Mouse (Mus musculus): Measurements from ENCODE around the gene Ptprm. TPM values are rescaled to one million over a fixed set of nuclear protein-coding genes. Genes with fewer than 3 reads are reported as not detected.

Ptprm gene
- polyA plus RNA-seq (2014; fragmentation: Nextera tagmentation; extraction: Ambion mirVana), result 19.5 and 20.4 TPM in 2 replicates

GRCm38 (mm10) chr17:67354451-67355011 is at the start of gene Ptprm:
Gene Ptprm (minus strand): TSS chr17:67354457.
- WGBS, result under 1% methylated on average over 70 of the region's 73 CpGs
- H3K9me3 ChIP-seq (ENCODE audit: control insufficient read depth, low read length), result 0 out of 2 replicates have a peak, but pooled peaks cover 2% of the 10 kb centered on the region
- H3K27me3 ChIP-seq (ENCODE audit: control insufficient read depth, insufficient read depth, low read length), result no peaks in the 10 kb centered on the region
- peaks cover 3 to 7% of the 10 kb centered on the region in 2 experiments; a peak in 2 of 4 replicates for H3K4me1 ChIP-seq (ENCODE audit: control insufficient read depth in 2 of 2, insufficient read depth in 2 of 2, low read length in 2 of 2)
- no peaks in the 10 kb centered on the region for H3K36me3 ChIP-seq (ENCODE audit: control insufficient read depth, insufficient read depth, low read length)
- H3K27ac ChIP-seq (replicated peaks in 1 of 2; ENCODE audit: control insufficient read depth in 1 of 2, insufficient read depth in 1 of 2, low read depth in 2 of 2, low read length in 2 of 2), result peak within 1 kb of the TSS; percentile 75 to 77
- peak within 1 kb of the TSS; percentile 89 for H3K9ac ChIP-seq (ENCODE audit: low read length)
- peak within 1 kb of the TSS; percentile 84 to 90 for H3K4me3 ChIP-seq (ENCODE audit: control insufficient read depth in 1 of 2, insufficient read depth in 1 of 2, low read depth in 1 of 2, low read length in 2 of 2)
- H3K4me2 ChIP-seq (ENCODE audit: low read length), result peak within 1 kb of the TSS; percentile 91
- peak; percentile 87 for ATAC-seq (ENCODE audit: insufficient number of reproducible peaks, insufficient read depth, low FRiP score, low read depth)

GRCm38 (mm10) chr17:67396205-67396604 is 41.9 kb upstream of the Ptprm start:
- H3K4me1 ChIP-seq (ENCODE audit: control insufficient read depth in 2 of 2, insufficient read depth in 2 of 2, low read length in 2 of 2), result no peaks in the 10 kb centered on the region
- H3K27me3 ChIP-seq (ENCODE audit: control insufficient read depth, insufficient read depth, low read length), result no peaks in the 10 kb centered on the region
- ATAC-seq (ENCODE audit: insufficient number of reproducible peaks, insufficient read depth, low FRiP score, low read depth), result no peak
- no peak overlapping the region for H3K9ac ChIP-seq (ENCODE audit: low read length)
- no peak overlapping the region for H3K27ac ChIP-seq (replicated peaks in 1 of 2; ENCODE audit: control insufficient read depth in 1 of 2, insufficient read depth in 1 of 2, low read depth in 2 of 2, low read length in 2 of 2)
- 80% methylated on average over 2 of the region's 2 CpGs for WGBS
- H3K36me3 ChIP-seq (ENCODE audit: control insufficient read depth, insufficient read depth, low read length), result no peaks in the 10 kb centered on the region
- no peak overlapping the region for H3K4me3 ChIP-seq (ENCODE audit: control insufficient read depth in 1 of 2, insufficient read depth in 1 of 2, low read depth in 1 of 2, low read length in 2 of 2)
- H3K9me3 ChIP-seq (ENCODE audit: control insufficient read depth, low read length), result no peaks in the 10 kb centered on the region
- H3K4me2 ChIP-seq (ENCODE audit: low read length), result no peak overlapping the region

- Histone ChIP-seq H3K4me2 (ENCODE audit: low read length) (no peak overlapping the region), H3K27me3 (ENCODE audit: control insufficient read depth, insufficient read depth, low read length) (no peaks in the 10 kb centered on the region), H3K36me3 (ENCODE audit: control insufficient read depth, insufficient read depth, low read length) (no peaks in the 10 kb centered on the region), H3K4me3 (ENCODE audit: control insufficient read depth in 1 of 2, insufficient read depth in 1 of 2, low read depth in 1 of 2, low read length in 2 of 2) (no peak overlapping the region), H3K9ac (ENCODE audit: low read length) (no peak overlapping the region), H3K4me1 (ENCODE audit: control insufficient read depth in 2 of 2, insufficient read depth in 2 of 2, low read length in 2 of 2) (peaks cover 0 to 3% of the 10 kb centered on the region in 2 experiments; a peak in 1 of 4 replicates), H3K27ac (replicated peaks in 1 of 2; ENCODE audit: control insufficient read depth in 1 of 2, insufficient read depth in 1 of 2, low read depth in 2 of 2, low read length in 2 of 2) (peak overlapping the region in 1 of 2 experiments; percentile 33; a peak in 1 of 4 replicates), H3K9me3 (ENCODE audit: control insufficient read depth, low read length) (no peaks in the 10 kb centered on the region)
- whole genome bisulfite sequencing, result 30% methylated on average over 5 of the region's 5 CpGs
- peak; percentile 78 for ATAC-seq (ENCODE audit: insufficient number of reproducible peaks, insufficient read depth, low FRiP score, low read depth)
Measured at GRCm38 (mm10) chr17:67390851-67391250, 36.6 kb upstream of the Ptprm start.

GRCm38 (mm10) chr17:67388171-67388570 is 33.9 kb upstream of the Ptprm start:
- Histone ChIP-seq H3K4me2 (ENCODE audit: low read length) (no peak overlapping the region), H3K9ac (ENCODE audit: low read length) (no peak overlapping the region), H3K27me3 (ENCODE audit: control insufficient read depth, insufficient read depth, low read length) (no peaks in the 10 kb centered on the region), H3K4me1 (ENCODE audit: control insufficient read depth in 2 of 2, insufficient read depth in 2 of 2, low read length in 2 of 2) (peaks cover 0 to 3% of the 10 kb centered on the region in 2 experiments; a peak in 1 of 4 replicates), H3K9me3 (ENCODE audit: control insufficient read depth, low read length) (no peaks in the 10 kb centered on the region), H3K4me3 (ENCODE audit: control insufficient read depth in 1 of 2, insufficient read depth in 1 of 2, low read depth in 1 of 2, low read length in 2 of 2) (no peak overlapping the region), H3K36me3 (ENCODE audit: control insufficient read depth, insufficient read depth, low read length) (no peaks in the 10 kb centered on the region), H3K27ac (replicated peaks in 1 of 2; ENCODE audit: control insufficient read depth in 1 of 2, insufficient read depth in 1 of 2, low read depth in 2 of 2, low read length in 2 of 2) (no peak overlapping the region)
- no peak for ATAC-seq (ENCODE audit: insufficient number of reproducible peaks, insufficient read depth, low FRiP score, low read depth)
- 79% methylated on average over 7 of the region's 7 CpGs for WGBS

- Histone ChIP-seq H3K9me3 (ENCODE audit: control insufficient read depth, low read length) (no peaks in the 10 kb centered on the region), H3K27me3 (ENCODE audit: control insufficient read depth, insufficient read depth, low read length) (no peaks in the 10 kb centered on the region), H3K4me1 (ENCODE audit: control insufficient read depth in 2 of 2, insufficient read depth in 2 of 2, low read length in 2 of 2) (peaks cover 0 to 4% of the 10 kb centered on the region in 2 experiments; a peak in 1 of 4 replicates), H3K9ac (ENCODE audit: low read length) (no peak overlapping the region), H3K4me2 (ENCODE audit: low read length) (no peak overlapping the region), H3K36me3 (ENCODE audit: control insufficient read depth, insufficient read depth, low read length) (no peaks in the 10 kb centered on the region), H3K27ac (replicated peaks in 1 of 2; ENCODE audit: control insufficient read depth in 1 of 2, insufficient read depth in 1 of 2, low read depth in 2 of 2, low read length in 2 of 2) (no peak overlapping the region), H3K4me3 (ENCODE audit: control insufficient read depth in 1 of 2, insufficient read depth in 1 of 2, low read depth in 1 of 2, low read length in 2 of 2) (no peak overlapping the region)
- WGBS, result 58% methylated on average over 6 of the region's 6 CpGs
- ATAC-seq (ENCODE audit: insufficient number of reproducible peaks, insufficient read depth, low FRiP score, low read depth), result no peak
Measured at GRCm38 (mm10) chr17:67385286-67385685, 31.0 kb upstream of the Ptprm start.

- no peak for ATAC-seq (ENCODE audit: insufficient number of reproducible peaks, insufficient read depth, low FRiP score, low read depth)
- H3K27ac ChIP-seq (replicated peaks in 1 of 2; ENCODE audit: control insufficient read depth in 1 of 2, insufficient read depth in 1 of 2, low read depth in 2 of 2, low read length in 2 of 2), result no peak overlapping the region
- no peak overlapping the region for H3K4me2 ChIP-seq (ENCODE audit: low read length)
- H3K9ac ChIP-seq (ENCODE audit: low read length), result no peak overlapping the region
- H3K27me3 ChIP-seq (ENCODE audit: control insufficient read depth, insufficient read depth, low read length), result no peaks in the 10 kb centered on the region
- WGBS, result 86% methylated on average over 1 of the region's 1 CpGs
- no peaks in the 10 kb centered on the region for H3K36me3 ChIP-seq (ENCODE audit: control insufficient read depth, insufficient read depth, low read length)
- H3K4me1 ChIP-seq (ENCODE audit: control insufficient read depth in 2 of 2, insufficient read depth in 2 of 2, low read length in 2 of 2), result peaks cover 0 to 4% of the 10 kb centered on the region in 2 experiments; a peak in 1 of 4 replicates
- no peak overlapping the region for H3K4me3 ChIP-seq (ENCODE audit: control insufficient read depth in 1 of 2, insufficient read depth in 1 of 2, low read depth in 1 of 2, low read length in 2 of 2)
- H3K9me3 ChIP-seq (ENCODE audit: control insufficient read depth, low read length), result no peaks in the 10 kb centered on the region
Measured at GRCm38 (mm10) chr17:67383635-67384034, 29.4 kb upstream of the Ptprm start.

GRCm38 (mm10) chr17:67381618-67382017 is 27.4 kb upstream of the Ptprm start:
- 63% methylated on average over 5 of the region's 5 CpGs for WGBS
- no peak overlapping the region for H3K4me2 ChIP-seq (ENCODE audit: low read length)
- peaks cover 0 to 4% of the 10 kb centered on the region in 2 experiments; a peak in 1 of 4 replicates for H3K4me1 ChIP-seq (ENCODE audit: control insufficient read depth in 2 of 2, insufficient read depth in 2 of 2, low read length in 2 of 2)
- no peak overlapping the region for H3K9ac ChIP-seq (ENCODE audit: low read length)
- no peak overlapping the region for H3K27ac ChIP-seq (replicated peaks in 1 of 2; ENCODE audit: control insufficient read depth in 1 of 2, insufficient read depth in 1 of 2, low read depth in 2 of 2, low read length in 2 of 2)
- no peak for ATAC-seq (ENCODE audit: insufficient number of reproducible peaks, insufficient read depth, low FRiP score, low read depth)
- no peaks in the 10 kb centered on the region for H3K36me3 ChIP-seq (ENCODE audit: control insufficient read depth, insufficient read depth, low read length)
- H3K27me3 ChIP-seq (ENCODE audit: control insufficient read depth, insufficient read depth, low read length), result no peaks in the 10 kb centered on the region
- no peak overlapping the region for H3K4me3 ChIP-seq (ENCODE audit: control insufficient read depth in 1 of 2, insufficient read depth in 1 of 2, low read depth in 1 of 2, low read length in 2 of 2)
- no peaks in the 10 kb centered on the region for H3K9me3 ChIP-seq (ENCODE audit: control insufficient read depth, low read length)

- no peak overlapping the region for H3K9ac ChIP-seq (ENCODE audit: low read length)
- H3K36me3 ChIP-seq (ENCODE audit: control insufficient read depth, insufficient read depth, low read length), result no peaks in the 10 kb centered on the region
- ATAC-seq (ENCODE audit: insufficient number of reproducible peaks, insufficient read depth, low FRiP score, low read depth), result no peak
- H3K27ac ChIP-seq (replicated peaks in 1 of 2; ENCODE audit: control insufficient read depth in 1 of 2, insufficient read depth in 1 of 2, low read depth in 2 of 2, low read length in 2 of 2), result no peak overlapping the region
- 90% methylated on average over 7 of the region's 7 CpGs for WGBS
- H3K27me3 ChIP-seq (ENCODE audit: control insufficient read depth, insufficient read depth, low read length), result no peaks in the 10 kb centered on the region
- H3K9me3 ChIP-seq (ENCODE audit: control insufficient read depth, low read length), result no peaks in the 10 kb centered on the region; the same call in 1 of the 2 replicates
- H3K4me2 ChIP-seq (ENCODE audit: low read length), result no peak overlapping the region
- no peaks in the 10 kb centered on the region for H3K4me1 ChIP-seq (ENCODE audit: control insufficient read depth in 2 of 2, insufficient read depth in 2 of 2, low read length in 2 of 2)
- H3K4me3 ChIP-seq (ENCODE audit: control insufficient read depth in 1 of 2, insufficient read depth in 1 of 2, low read depth in 1 of 2, low read length in 2 of 2), result no peak overlapping the region
Measured at GRCm38 (mm10) chr17:67367866-67368265, 13.6 kb upstream of the Ptprm start.
